Mouse (Mus musculus): ENCODE results near the gene Robo2. TPM values are rescaled to one million over a fixed set of nuclear protein-coding genes. Genes with fewer than 3 reads are reported as not detected.
"Not testable (repeated sequence)": the region's sequence is repeated elsewhere in the genome, so short reads cannot be mapped to it uniquely, and the experiment has no call there.

Gene Robo2
- polyA plus RNA-seq, 1 experiment from 2014 or later = 42.4 TPM

DNA sequence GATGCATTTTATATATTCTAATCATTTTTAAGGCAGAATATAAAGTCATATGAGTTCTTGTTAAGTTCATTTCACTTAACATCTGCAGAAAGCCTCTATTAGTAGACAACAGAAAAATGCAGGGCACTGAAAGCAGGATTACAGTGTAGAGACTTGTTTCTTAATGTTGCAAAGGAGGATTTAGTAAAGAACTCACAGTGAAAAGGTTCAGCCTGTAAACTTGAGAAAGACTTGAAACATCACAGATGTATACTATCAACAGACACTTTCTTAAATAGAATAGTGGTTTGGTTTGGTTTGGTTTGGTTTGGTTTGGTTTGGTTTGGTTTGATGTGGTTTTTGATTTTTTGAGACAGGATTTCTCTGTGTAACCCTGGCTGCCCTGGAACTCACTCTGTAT is 349.7 kb downstream of the Robo2 start:
- Histone ChIP-seq H3K27ac (ENCODE audit: low read length) (no peak overlapping the region), H3K4me3 (ENCODE audit: low read depth, low read length) (no peak overlapping the region), H3K9me3 (ENCODE audit: control insufficient read depth, low read depth, low read length) (no peaks in the 10 kb centered on the region), H3K9ac (replicated peaks; ENCODE audit: low read depth, low read length) (no peak overlapping the region), H3K4me1 (ENCODE audit: control insufficient read depth, insufficient read depth, low read length) (no peaks in the 10 kb centered on the region), H3K4me2 (replicated peaks; ENCODE audit: low read depth, low read length) (no peak overlapping the region), H3K36me3 (ENCODE audit: control insufficient read depth, insufficient read depth, low read length) (no peaks in the 10 kb centered on the region), H3K27me3 (ENCODE audit: control insufficient read depth, insufficient read depth, low read length) (no peaks in the 10 kb centered on the region)
- no peak for ATAC-seq (ENCODE audit: insufficient number of reproducible peaks, insufficient read depth, low FRiP score, low read depth)

DNA sequence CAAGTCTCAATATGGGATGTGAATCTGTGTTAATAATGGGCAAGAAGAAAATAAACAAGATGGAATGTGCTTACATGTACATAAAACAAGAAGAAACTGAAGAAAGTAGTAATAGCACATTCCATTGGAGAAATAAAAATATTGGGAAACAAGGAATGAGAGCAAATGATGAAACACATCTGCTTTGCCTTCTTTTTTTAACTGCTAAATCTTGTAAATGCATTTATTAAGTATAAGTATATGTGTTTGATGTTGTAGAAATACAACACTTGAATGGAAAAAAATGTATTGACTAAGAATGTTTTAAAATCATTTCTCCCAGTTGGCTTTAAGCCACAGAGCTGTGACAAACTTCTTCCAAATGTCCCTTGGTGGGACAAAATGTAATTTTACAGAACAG is 350.1 kb downstream of the Robo2 start:
- ATAC-seq (ENCODE audit: insufficient number of reproducible peaks, insufficient read depth, low FRiP score, low read depth) = no peak
- H3K27me3 ChIP-seq (ENCODE audit: control insufficient read depth, insufficient read depth, low read length) = no peaks in the 10 kb centered on the region
- H3K9ac ChIP-seq (replicated peaks; ENCODE audit: low read depth, low read length) = no peak overlapping the region
- H3K4me1 ChIP-seq (ENCODE audit: control insufficient read depth, insufficient read depth, low read length) = no peaks in the 10 kb centered on the region
- H3K4me3 ChIP-seq (ENCODE audit: low read depth, low read length) = no peak overlapping the region
- no peak overlapping the region for H3K4me2 ChIP-seq (replicated peaks; ENCODE audit: low read depth, low read length)
- H3K36me3 ChIP-seq (ENCODE audit: control insufficient read depth, insufficient read depth, low read length) = no peaks in the 10 kb centered on the region
- no peaks in the 10 kb centered on the region for H3K9me3 ChIP-seq (ENCODE audit: control insufficient read depth, low read depth, low read length)
- H3K27ac ChIP-seq (ENCODE audit: low read length) = no peak overlapping the region

DNA sequence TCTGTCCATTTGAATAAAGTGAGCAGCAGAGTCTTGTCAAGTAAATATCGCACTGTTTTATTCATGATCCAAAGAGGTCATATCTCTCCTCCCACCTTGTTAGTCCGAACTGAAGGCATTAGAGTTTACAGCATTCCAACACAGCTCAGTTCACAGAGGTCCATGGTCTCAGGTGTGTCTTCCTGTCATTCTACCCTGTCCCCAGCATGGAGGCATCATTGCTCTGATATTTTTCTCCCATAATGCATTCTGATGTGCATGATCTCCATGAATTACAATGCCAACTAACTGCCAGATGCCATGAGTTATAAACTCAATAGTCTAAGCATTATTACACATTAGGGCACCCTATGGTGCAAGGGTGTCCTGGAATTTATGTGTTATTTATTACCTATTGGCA is 354.7 kb downstream of the Robo2 start:
- no peak overlapping the region for H3K27ac ChIP-seq (ENCODE audit: low read length)
- ATAC-seq (ENCODE audit: insufficient number of reproducible peaks, insufficient read depth, low FRiP score, low read depth) = no peak
- no peaks in the 10 kb centered on the region for H3K4me1 ChIP-seq (ENCODE audit: control insufficient read depth, insufficient read depth, low read length)
- no peaks in the 10 kb centered on the region for H3K27me3 ChIP-seq (ENCODE audit: control insufficient read depth, insufficient read depth, low read length)
- no peaks in the 10 kb centered on the region for H3K36me3 ChIP-seq (ENCODE audit: control insufficient read depth, insufficient read depth, low read length)
- WGBS = 84% methylated on average over 2 of the region's 2 CpGs
- no peaks in the 10 kb centered on the region for H3K9me3 ChIP-seq (ENCODE audit: control insufficient read depth, low read depth, low read length)
- H3K4me2 ChIP-seq (replicated peaks; ENCODE audit: low read depth, low read length) = no peak overlapping the region
- no peak overlapping the region for H3K9ac ChIP-seq (replicated peaks; ENCODE audit: low read depth, low read length)
- no peak overlapping the region for H3K4me3 ChIP-seq (ENCODE audit: low read depth, low read length)

DNA sequence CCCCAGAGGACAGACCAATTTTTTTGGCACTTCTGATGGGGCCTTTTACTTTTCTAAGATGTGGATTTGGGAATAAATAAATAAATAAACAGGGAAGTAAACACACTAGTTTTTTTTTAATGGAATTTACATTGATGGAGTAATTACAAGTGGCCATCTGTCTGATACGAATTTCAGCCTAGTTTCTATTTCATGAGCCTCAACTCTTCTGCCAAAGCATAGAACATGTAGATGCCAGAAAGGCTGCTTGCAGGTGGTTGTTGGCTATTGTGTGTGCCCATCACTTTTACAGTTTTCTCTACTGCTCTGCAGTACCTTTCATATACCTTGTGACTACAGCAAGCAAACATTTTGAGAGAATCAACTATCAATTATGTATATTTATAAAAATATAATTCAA is 355.4 kb downstream of the Robo2 start:
- no peaks in the 10 kb centered on the region for H3K9me3 ChIP-seq (ENCODE audit: control insufficient read depth, low read depth, low read length)
- H3K27me3 ChIP-seq (ENCODE audit: control insufficient read depth, insufficient read depth, low read length) = no peaks in the 10 kb centered on the region
- H3K4me2 ChIP-seq (replicated peaks; ENCODE audit: low read depth, low read length) = no peak overlapping the region
- 86% methylated on average over 1 of the region's 1 CpGs for WGBS
- ATAC-seq (ENCODE audit: insufficient number of reproducible peaks, insufficient read depth, low FRiP score, low read depth) = no peak
- H3K4me3 ChIP-seq (ENCODE audit: low read depth, low read length) = no peak overlapping the region
- H3K9ac ChIP-seq (replicated peaks; ENCODE audit: low read depth, low read length) = no peak overlapping the region
- H3K27ac ChIP-seq (ENCODE audit: low read length) = no peak overlapping the region
- no peaks in the 10 kb centered on the region for H3K36me3 ChIP-seq (ENCODE audit: control insufficient read depth, insufficient read depth, low read length)
- no peaks in the 10 kb centered on the region for H3K4me1 ChIP-seq (ENCODE audit: control insufficient read depth, insufficient read depth, low read length)

DNA sequence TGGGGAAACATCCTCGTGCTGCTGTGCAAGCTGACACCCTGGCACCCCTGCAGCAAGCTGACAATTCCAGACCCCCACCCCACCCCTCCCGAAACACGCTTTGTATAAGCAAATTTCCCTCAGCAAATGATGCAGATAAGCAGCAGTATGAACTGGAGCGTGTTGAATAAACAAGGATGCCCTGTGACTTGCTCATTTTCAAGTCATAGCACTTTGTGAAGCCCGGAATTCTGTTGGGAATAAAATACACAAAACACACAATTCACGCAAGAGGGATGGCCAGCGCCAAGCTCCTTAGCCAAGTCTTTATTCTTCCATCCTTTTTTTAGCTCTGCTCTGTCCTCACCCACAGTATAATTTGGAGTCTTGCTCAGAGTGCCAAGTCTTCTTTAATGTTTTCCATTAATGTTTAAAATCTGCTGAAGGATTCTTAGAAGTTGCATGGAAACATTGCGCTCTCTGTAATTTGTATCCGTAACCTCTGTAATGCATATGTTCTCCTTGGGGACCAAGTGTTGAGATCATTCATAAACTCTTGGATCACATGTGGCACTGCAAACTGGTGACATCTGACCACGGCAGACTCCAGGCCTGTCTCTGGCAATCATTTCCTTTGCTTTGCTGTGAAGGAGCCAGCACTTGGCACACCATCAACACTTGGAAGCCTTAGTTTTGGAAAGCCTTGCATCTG is 356.4 kb downstream of the Robo2 start:
- H3K36me3 ChIP-seq (ENCODE audit: control insufficient read depth, insufficient read depth, low read length) = no peaks in the 10 kb centered on the region
- H3K4me3 ChIP-seq (ENCODE audit: low read depth, low read length) = no peak overlapping the region
- no peak overlapping the region for H3K9ac ChIP-seq (replicated peaks; ENCODE audit: low read depth, low read length)
- no peak overlapping the region for H3K27ac ChIP-seq (ENCODE audit: low read length)
- no peaks in the 10 kb centered on the region for H3K4me1 ChIP-seq (ENCODE audit: control insufficient read depth, insufficient read depth, low read length)
- no peaks in the 10 kb centered on the region for H3K9me3 ChIP-seq (ENCODE audit: control insufficient read depth, low read depth, low read length)
- 63% methylated on average over 10 of the region's 10 CpGs for WGBS
- H3K4me2 ChIP-seq (replicated peaks; ENCODE audit: low read depth, low read length) = no peak overlapping the region
- no peaks in the 10 kb centered on the region for H3K27me3 ChIP-seq (ENCODE audit: control insufficient read depth, insufficient read depth, low read length)
- peak; percentile 28; the same call in 1 of the 2 replicates for ATAC-seq (ENCODE audit: insufficient number of reproducible peaks, insufficient read depth, low FRiP score, low read depth)

DNA sequence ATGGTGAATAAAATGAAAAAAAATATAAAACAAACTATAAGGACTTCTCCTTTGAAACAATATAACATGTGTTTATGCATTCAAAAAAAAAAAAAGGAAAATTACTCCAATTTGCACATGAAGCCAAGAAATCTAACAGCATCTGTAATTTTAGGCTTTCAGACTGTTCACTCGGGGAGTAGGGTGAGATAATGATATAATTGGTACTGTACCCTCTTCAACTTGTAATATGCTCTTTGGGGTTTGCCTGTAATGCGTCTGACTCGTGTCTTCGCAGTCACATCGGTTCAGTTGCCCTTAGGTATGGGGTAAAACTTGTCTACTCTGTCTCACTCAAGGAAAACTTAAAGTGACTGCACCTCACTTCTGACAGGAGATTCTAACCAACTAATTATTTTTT is 362.2 kb downstream of the Robo2 start:
- Histone ChIP-seq H3K4me2 (replicated peaks; ENCODE audit: low read depth, low read length) (no peak overlapping the region), H3K4me3 (ENCODE audit: low read depth, low read length) (no peak overlapping the region), H3K4me1 (ENCODE audit: control insufficient read depth, insufficient read depth, low read length) (no peaks in the 10 kb centered on the region), H3K36me3 (ENCODE audit: control insufficient read depth, insufficient read depth, low read length) (no peaks in the 10 kb centered on the region), H3K27ac (ENCODE audit: low read length) (no peak overlapping the region), H3K9ac (replicated peaks; ENCODE audit: low read depth, low read length) (no peak overlapping the region), H3K27me3 (ENCODE audit: control insufficient read depth, insufficient read depth, low read length) (no peaks in the 10 kb centered on the region), H3K9me3 (ENCODE audit: control insufficient read depth, low read depth, low read length) (no peaks in the 10 kb centered on the region)
- ATAC-seq (ENCODE audit: insufficient number of reproducible peaks, insufficient read depth, low FRiP score, low read depth) = no peak
- 84% methylated on average over 5 of the region's 5 CpGs for WGBS

DNA sequence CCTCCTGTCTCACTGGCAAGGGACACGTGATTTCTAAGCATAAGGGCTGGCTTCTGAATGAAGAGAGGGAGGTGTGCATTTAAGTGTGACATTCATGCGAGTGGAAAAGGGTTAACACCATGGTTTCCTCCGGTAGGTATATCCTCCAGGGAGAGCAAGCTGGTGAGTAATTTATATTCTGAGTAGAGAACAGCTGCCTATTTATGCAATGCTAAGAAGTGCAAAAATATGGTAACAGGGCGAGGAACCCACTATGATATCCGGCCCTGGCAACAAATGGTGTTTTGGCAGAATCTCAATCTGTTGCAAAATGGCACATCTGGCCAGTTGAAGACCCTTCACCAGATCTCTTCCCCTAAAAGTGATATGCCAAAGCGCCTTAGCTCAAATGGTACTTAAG is 362.6 kb downstream of the Robo2 start:
- 79% methylated on average over 6 of the region's 6 CpGs for WGBS

DNA sequence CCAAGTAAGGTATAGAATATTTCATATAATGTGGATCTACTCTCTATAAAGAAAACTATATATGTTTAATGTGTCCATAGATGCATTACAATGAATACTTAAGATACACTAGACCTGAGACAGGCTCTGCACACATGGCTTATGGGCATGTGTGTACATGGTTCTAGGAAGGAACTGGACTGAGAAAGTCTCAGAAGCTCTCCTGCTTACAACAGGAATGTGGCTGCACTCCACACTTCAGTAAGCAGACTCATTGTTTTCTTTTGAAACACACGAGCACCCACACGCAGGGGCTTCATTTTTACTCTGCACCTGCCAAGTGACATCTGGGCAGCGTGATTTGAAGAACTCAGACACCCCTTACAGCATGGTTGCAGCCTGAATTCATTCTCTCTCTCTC is 364.4 kb downstream of the Robo2 start:
- Histone ChIP-seq H3K27ac (ENCODE audit: low read length) (no peak overlapping the region), H3K27me3 (ENCODE audit: control insufficient read depth, insufficient read depth, low read length) (no peaks in the 10 kb centered on the region)
- ATAC-seq (ENCODE audit: insufficient number of reproducible peaks, insufficient read depth, low FRiP score, low read depth) = no peak

More for the DNA sequence above, 362.6 kb downstream of the Robo2 start:
- Histone ChIP-seq H3K9me3 (ENCODE audit: control insufficient read depth, low read depth, low read length) (no peaks in the 10 kb centered on the region), H3K4me3 (ENCODE audit: low read depth, low read length) (no peak overlapping the region), H3K27ac (ENCODE audit: low read length) (no peak overlapping the region), H3K27me3 (ENCODE audit: control insufficient read depth, insufficient read depth, low read length) (no peaks in the 10 kb centered on the region), H3K4me1 (ENCODE audit: control insufficient read depth, insufficient read depth, low read length) (no peaks in the 10 kb centered on the region), H3K36me3 (ENCODE audit: control insufficient read depth, insufficient read depth, low read length) (no peaks in the 10 kb centered on the region), H3K4me2 (replicated peaks; ENCODE audit: low read depth, low read length) (no peak overlapping the region), H3K9ac (replicated peaks; ENCODE audit: low read depth, low read length) (no peak overlapping the region)
- no peak for ATAC-seq (ENCODE audit: insufficient number of reproducible peaks, insufficient read depth, low FRiP score, low read depth)

DNA sequence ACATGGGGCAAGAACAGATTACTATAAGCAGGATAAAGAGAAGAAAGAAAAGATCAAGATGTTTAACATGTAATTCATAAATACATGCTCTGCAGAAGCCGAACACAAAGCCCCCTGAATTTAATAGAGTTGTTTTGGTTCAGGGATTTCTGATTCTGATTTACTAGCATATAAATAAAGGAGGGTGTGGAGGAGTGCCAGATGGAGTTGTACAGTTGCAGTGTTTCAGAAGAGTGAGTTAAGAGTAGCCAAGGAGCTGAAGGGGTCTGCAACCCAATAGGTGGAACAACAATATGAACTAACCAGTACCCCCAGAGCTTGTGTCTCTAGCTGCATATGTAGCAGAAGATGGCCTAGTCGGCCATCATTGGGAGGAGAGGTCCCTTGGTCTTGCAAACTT is 370.8 kb downstream of the Robo2 start:
- 61% methylated on average over 1 of the region's 2 CpGs for WGBS
- not testable (repeated sequence) for ATAC-seq (ENCODE audit: insufficient number of reproducible peaks, insufficient read depth, low FRiP score, low read depth); H3K9ac ChIP-seq (replicated peaks; ENCODE audit: low read depth, low read length); H3K36me3 ChIP-seq (ENCODE audit: control insufficient read depth, insufficient read depth, low read length); H3K27me3 ChIP-seq (ENCODE audit: control insufficient read depth, insufficient read depth, low read length); H3K4me1 ChIP-seq (ENCODE audit: control insufficient read depth, insufficient read depth, low read length); H3K4me3 ChIP-seq (ENCODE audit: low read depth, low read length); H3K9me3 ChIP-seq (ENCODE audit: control insufficient read depth, low read depth, low read length); H3K4me2 ChIP-seq (replicated peaks; ENCODE audit: low read depth, low read length); H3K27ac ChIP-seq (ENCODE audit: low read length)

More for the DNA sequence above, 364.4 kb downstream of the Robo2 start:
- Histone ChIP-seq H3K9ac (replicated peaks; ENCODE audit: low read depth, low read length) (no peak overlapping the region), H3K4me1 (ENCODE audit: control insufficient read depth, insufficient read depth, low read length) (no peaks in the 10 kb centered on the region), H3K4me2 (replicated peaks; ENCODE audit: low read depth, low read length) (no peak overlapping the region), H3K9me3 (ENCODE audit: control insufficient read depth, low read depth, low read length) (no peaks in the 10 kb centered on the region), H3K4me3 (ENCODE audit: low read depth, low read length) (no peak overlapping the region), H3K36me3 (ENCODE audit: control insufficient read depth, insufficient read depth, low read length) (no peaks in the 10 kb centered on the region)
- WGBS = 52% methylated on average over 3 of the region's 3 CpGs

Data from stomach, embryonic 14.5 days (tissue).